Mouse (Mus musculus) intestine, embryonic 14.5 days (tissue): Measurements from ENCODE around the gene D5Ertd579e. TPM values are rescaled to one million over a fixed set of nuclear protein-coding genes. Genes with fewer than 3 reads are reported as not detected.

Experiments
- ATAC-seq: fragments of 200-750 bp; cut with Nextera tagmentation; replicated peaks from 2 replicates; pipeline ENCODE4 v1.8.0; 2017; ENCODE audit warnings: low read depth, moderate number of reproducible peaks, moderate TSS enrichment, moderate library complexity; ENCODE audit not compliant: low FRiP score, low TSS enrichment
- DNase-seq: peaks from one replicate; pipeline ENCODE4 v3.0.0-alpha.2; 2018; ENCODE audit warnings: low spot score
- H3K27ac ChIP-seq: fragments of 300-500 bp; sonication (generic); 2 replicates; pipeline ENCODE4 v1.5.1; 2014; ENCODE audit warnings: low read depth, mild to moderate bottlenecking, control low read depth
- H3K27me3 ChIP-seq: fragments of 300-500 bp; sonication (generic); replicated peaks from 2 replicates; pipeline ENCODE4 v1.6.1; 2014; ENCODE audit warnings: low read length, control low read depth; ENCODE audit not compliant: control insufficient read depth, insufficient read depth
- H3K36me3 ChIP-seq: fragments of 300-500 bp; sonication (generic); 2 replicates; pipeline ENCODE4 v1.6.1; 2014; ENCODE audit warnings: low read length, control low read depth; ENCODE audit not compliant: control insufficient read depth, insufficient read depth
- H3K4me1 ChIP-seq: fragments of 300-500 bp; sonication (generic); replicated peaks from 2 replicates; pipeline ENCODE4 v1.6.1; 2014; ENCODE audit warnings: low read length, control low read depth, mixed read lengths; ENCODE audit not compliant: control insufficient read depth, insufficient read depth
- H3K4me2 ChIP-seq: fragments of 300-500 bp; sonication (generic); 2 replicates; pipeline ENCODE4 v1.6.1; 2014; ENCODE audit warnings: low read length
- H3K4me3 ChIP-seq: fragments of 300-500 bp; sonication (generic); 2 replicates; pipeline ENCODE4 v1.5.1; 2014; ENCODE audit warnings: low read depth, low read length, control low read depth, mixed read lengths
- H3K9ac ChIP-seq: fragments of 300-500 bp; sonication (generic); 2 replicates; pipeline ENCODE4 v1.6.1; 2014; ENCODE audit warnings: mild to moderate bottlenecking, low read length
- H3K9me3 ChIP-seq: fragments of 300-500 bp; sonication (generic); 2 replicates; pipeline ENCODE4 v1.6.1; 2016; ENCODE audit warnings: low read length, control low read depth; ENCODE audit not compliant: control insufficient read depth
- WGBS: fragments of 180-500 bp; shearing (Covaris S2); extraction: QIAGEN DNeasy Blood & Tissue Kit; methylation state at CpG from one replicate; pipeline ENCODE4 v1.1.7; 2014; 5-methylcytosine and 5-hydroxymethylcytosine counted together
- polyA plus RNA-seq: library from polyadenylated mRNA; unstranded; fragments of >200 nt; fragmentation: Nextera tagmentation; extraction: Ambion mirVana; gene quantifications from 2 replicates; pipeline ENCODE4 v1.2.1, GENCODE M21; 2014

Gene D5Ertd579e
- polyA plus RNA-seq, 1 experiment from 2014 or later = 25.8 TPM

DNA sequence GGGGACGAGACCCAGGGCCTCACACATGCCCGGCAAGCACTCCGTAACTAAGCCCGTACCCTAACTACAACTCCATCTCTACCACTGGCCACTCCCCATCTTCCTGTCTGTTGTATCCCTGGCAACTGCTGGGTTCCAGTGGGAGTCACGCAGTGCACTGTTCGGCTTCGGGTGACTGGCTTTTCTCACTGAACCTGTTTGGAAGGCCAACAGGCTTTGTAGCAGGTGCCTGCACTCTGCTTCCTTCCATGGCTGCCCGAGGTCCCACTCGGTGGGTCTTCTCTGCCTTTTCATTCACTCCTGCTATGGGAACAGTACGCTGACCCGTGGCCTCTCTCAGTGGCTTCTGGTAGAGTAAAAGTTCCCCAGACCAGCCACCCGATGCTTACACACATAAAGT is 30.0 kb upstream of the D5Ertd579e start:
- H3K27ac ChIP-seq = peak overlapping the region; percentile 24; the same call in 1 of the 2 replicates
- WGBS = 37% methylated on average over 12 of the region's 12 CpGs
- H3K27me3 ChIP-seq = no peaks in the 10 kb centered on the region
- no peaks in the 10 kb centered on the region for H3K36me3 ChIP-seq
- no peak for ATAC-seq
- no peak overlapping the region for H3K4me3 ChIP-seq
- H3K9me3 ChIP-seq = no peaks in the 10 kb centered on the region
- no peak overlapping the region for H3K9ac ChIP-seq
- H3K4me1 ChIP-seq = 0 out of 2 replicates have a peak, but pooled peaks cover 3% of the 10 kb centered on the region
- no peak for DNase-seq
- no peak overlapping the region for H3K4me2 ChIP-seq

DNA sequence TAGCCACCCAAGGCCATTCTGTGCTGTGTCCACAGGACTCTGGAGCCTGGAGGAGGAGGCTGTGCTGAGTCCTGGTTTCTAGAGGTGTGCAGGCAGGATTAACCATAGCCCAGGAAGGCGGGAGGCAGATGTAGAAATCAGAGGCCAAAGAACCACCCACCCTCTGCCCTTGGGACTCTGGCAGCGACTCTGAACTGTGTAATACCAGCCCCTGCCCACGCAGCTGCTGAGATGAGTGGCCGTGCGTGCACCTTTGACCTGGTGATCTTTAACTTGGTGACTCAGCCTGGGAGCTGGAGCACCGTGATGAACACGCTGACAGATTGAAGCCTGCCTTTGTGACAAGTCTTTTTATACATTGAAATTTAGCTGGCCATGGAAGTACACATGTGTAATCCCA is 28.4 kb upstream of the D5Ertd579e start:
- Histone ChIP-seq H3K4me3 (no peak overlapping the region), H3K27me3 (no peaks in the 10 kb centered on the region), H3K4me1 (0 out of 2 replicates have a peak, but pooled peaks cover 3% of the 10 kb centered on the region), H3K9ac (no peak overlapping the region), H3K4me2 (no peak overlapping the region), H3K9me3 (no peaks in the 10 kb centered on the region), H3K36me3 (no peaks in the 10 kb centered on the region), H3K27ac (no peak overlapping the region)
- no peak for DNase-seq
- no peak for ATAC-seq
- WGBS = 62% methylated on average over 7 of the region's 7 CpGs

DNA sequence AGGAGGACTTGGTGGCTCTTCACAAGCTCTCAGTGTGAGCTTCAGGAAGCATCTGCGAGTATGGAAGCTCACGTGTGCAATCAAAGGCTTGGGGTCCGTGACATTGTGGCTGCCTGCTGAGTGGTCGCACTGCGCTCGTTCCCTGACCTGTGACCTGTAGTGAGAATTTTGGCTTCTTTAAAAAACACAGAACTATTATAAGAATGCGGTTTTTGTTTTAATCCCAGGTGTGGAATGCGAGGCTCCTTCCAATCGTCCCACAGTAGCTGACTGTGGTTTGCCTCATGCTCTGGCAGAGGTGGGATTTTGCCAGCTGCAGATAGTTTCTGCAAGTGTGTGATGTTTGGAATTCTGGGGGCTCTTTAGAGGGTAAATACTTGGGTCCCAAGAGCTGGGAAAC is 27.5 kb upstream of the D5Ertd579e start:
- no peak for ATAC-seq
- Histone ChIP-seq H3K4me3 (no peak overlapping the region), H3K4me2 (no peak overlapping the region), H3K9ac (no peak overlapping the region), H3K27ac (no peak overlapping the region), H3K27me3 (no peaks in the 10 kb centered on the region), H3K4me1 (0 out of 2 replicates have a peak, but pooled peaks cover 3% of the 10 kb centered on the region), H3K36me3 (no peaks in the 10 kb centered on the region), H3K9me3 (no peaks in the 10 kb centered on the region)
- WGBS = 84% methylated on average over 9 of the region's 9 CpGs
- DNase-seq = no peak

DNA sequence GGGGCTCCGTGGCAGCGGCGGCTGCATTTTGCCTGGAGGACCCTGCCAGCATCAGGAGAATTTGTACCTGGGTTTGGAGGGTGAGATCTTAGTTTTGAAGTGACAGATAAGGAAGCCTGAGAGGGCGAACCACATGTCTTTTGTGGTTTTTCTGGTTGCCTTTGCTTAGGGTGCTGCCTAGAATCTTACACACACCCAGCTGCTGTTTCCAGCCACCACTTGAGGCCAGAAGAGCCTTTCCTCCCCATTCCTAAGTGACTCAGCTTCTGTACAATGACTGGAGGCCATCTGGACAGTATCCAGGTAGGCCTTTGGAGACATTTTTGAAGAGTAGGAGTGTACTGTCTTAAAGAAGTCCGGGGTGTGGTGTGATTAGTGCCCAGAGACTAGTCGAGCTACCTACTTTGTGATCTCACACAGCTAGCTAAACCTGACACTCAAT is 26.6 kb upstream of the D5Ertd579e start:
- Histone ChIP-seq H3K4me1 (peaks cover 3% of the 10 kb centered on the region; the same call in 1 of the 2 replicates), H3K4me2 (no peak overlapping the region), H3K27ac (no peak overlapping the region), H3K4me3 (no peak overlapping the region), H3K36me3 (no peaks in the 10 kb centered on the region), H3K27me3 (no peaks in the 10 kb centered on the region), H3K9ac (no peak overlapping the region), H3K9me3 (no peaks in the 10 kb centered on the region)
- ATAC-seq (no peak), DNase-seq (no peak)
- 76% methylated on average over 6 of the region's 6 CpGs for WGBS

DNA sequence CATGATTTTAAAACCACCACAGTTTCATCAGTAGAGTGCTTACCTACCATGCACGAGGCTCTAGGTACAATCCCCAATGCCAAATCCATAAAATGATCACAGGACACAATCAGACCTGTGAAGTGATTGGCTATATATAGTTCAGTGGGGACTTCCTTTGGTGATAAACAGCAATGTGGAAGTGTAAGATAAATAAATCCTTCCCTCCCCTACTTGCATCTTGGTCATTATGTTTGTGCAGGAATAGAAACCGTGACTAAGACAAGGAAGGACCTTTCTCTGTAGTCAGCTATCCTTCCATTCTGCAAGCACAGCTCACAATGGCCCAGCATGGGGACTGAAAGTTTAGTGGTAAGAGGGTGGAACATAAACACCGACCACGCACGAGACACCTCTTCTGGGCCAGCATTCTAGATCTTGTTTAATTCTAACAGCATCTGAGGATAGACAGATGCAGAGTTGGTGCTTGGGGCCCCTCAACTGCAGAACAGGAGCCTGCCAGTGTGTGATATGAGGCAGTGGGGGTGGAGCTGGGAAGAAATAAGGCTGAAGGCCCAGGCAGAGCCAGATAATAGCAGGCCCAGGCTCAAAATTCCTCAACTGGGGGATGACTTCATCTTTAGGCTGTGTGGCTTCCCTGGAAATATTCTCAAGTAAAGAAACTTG is 25.0 kb upstream of the D5Ertd579e start:
- Histone ChIP-seq H3K4me2 (no peak overlapping the region), H3K4me3 (no peak overlapping the region), H3K27me3 (no peaks in the 10 kb centered on the region), H3K9ac (no peak overlapping the region), H3K9me3 (no peaks in the 10 kb centered on the region), H3K36me3 (no peaks in the 10 kb centered on the region), H3K4me1 (peaks cover 1% of the 10 kb centered on the region; the same call in 1 of the 2 replicates), H3K27ac (no peak overlapping the region)
- 54% methylated on average over 5 of the region's 5 CpGs for WGBS
- ATAC-seq = no peak
- no peak for DNase-seq

DNA sequence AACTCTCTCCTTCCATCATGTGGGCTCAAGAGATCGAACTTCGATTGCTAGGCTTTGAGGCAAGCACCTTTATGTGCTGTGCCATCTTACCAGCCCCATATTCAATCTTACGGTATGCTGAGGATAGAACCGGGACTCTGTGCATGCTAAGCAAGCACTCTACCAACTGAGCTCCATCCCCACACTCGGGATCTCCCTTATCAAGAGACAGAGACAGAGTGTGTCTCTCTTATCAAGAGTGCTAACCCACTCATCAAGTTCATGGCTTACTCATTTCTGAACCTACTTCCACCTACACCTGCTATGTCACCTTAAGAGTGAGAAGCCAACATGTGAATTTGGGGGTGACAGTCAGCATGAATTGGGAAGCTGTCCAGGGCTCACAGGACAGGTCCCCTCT is 24.4 kb upstream of the D5Ertd579e start:
- WGBS = 84% methylated on average over 5 of the region's 5 CpGs
- Histone ChIP-seq H3K4me1 (no peaks in the 10 kb centered on the region; the same call in 1 of the 2 replicates), H3K36me3 (no peaks in the 10 kb centered on the region), H3K4me3 (no peak overlapping the region), H3K9ac (no peak overlapping the region), H3K9me3 (no peaks in the 10 kb centered on the region), H3K4me2 (no peak overlapping the region), H3K27me3 (no peaks in the 10 kb centered on the region), H3K27ac (no peak overlapping the region)
- no peak for DNase-seq
- ATAC-seq = no peak

DNA sequence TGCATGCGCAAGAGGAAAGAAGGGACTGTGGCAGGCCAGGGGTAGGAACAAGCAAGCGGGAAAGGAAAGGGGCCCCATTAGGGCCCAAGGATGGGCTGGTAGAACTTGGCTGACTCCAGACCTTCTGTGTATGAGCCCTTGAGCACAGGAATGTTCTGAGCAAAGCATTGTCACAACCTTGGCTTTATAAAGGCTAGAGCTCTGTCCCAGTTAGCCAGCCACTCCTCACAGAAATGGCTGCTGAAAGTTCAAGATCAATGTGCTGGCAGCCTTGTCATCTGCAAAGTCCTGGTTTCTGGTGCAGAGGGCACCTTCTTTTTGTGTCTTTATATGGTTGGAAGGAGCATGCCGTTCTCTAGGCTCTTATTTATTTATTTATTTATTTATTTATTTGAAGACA is 23.8 kb upstream of the D5Ertd579e start:
- Histone ChIP-seq H3K9me3 (no peaks in the 10 kb centered on the region), H3K9ac (no peak overlapping the region)
- 81% methylated on average over 3 of the region's 3 CpGs for WGBS

DNA sequence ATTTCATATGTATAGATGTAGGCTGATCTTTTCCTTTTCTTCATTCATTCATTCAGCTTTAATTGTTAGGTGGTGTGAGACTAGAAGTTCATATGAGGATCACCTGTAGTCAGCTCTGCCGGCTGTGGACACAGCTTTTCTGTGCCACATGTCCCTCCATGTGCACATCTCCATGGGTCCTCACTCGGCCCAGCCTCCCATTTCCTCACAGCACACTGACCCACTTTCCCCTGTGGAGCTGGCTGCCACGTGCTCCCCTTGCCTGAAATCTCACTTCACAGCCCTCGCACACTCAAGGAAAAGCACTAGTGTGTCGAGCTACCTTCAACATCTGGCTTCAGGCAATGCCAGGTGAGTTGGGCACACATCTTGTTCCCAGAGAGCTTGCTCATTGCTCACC is 23.3 kb upstream of the D5Ertd579e start:
- H3K27ac ChIP-seq = no peak overlapping the region
- H3K4me3 ChIP-seq = no peak overlapping the region
- 84% methylated on average over 5 of the region's 5 CpGs for WGBS
- ATAC-seq (no peak), DNase-seq (no peak)
- no peak overlapping the region for H3K4me2 ChIP-seq
- no peaks in the 10 kb centered on the region for H3K9me3 ChIP-seq
- no peak overlapping the region for H3K9ac ChIP-seq
- no peaks in the 10 kb centered on the region for H3K27me3 ChIP-seq
- H3K36me3 ChIP-seq = no peaks in the 10 kb centered on the region
- H3K4me1 ChIP-seq = no peaks in the 10 kb centered on the region; the same call in 1 of the 2 replicates

More for the DNA sequence above, 23.8 kb upstream of the D5Ertd579e start:
- H3K36me3 ChIP-seq = no peaks in the 10 kb centered on the region
- no peak overlapping the region for H3K4me2 ChIP-seq
- H3K4me1 ChIP-seq = no peaks in the 10 kb centered on the region; the same call in 1 of the 2 replicates
- no peak overlapping the region for H3K27ac ChIP-seq
- no peak overlapping the region for H3K4me3 ChIP-seq
- no peaks in the 10 kb centered on the region for H3K27me3 ChIP-seq
- DNase-seq (no peak), ATAC-seq (no peak)

DNA sequence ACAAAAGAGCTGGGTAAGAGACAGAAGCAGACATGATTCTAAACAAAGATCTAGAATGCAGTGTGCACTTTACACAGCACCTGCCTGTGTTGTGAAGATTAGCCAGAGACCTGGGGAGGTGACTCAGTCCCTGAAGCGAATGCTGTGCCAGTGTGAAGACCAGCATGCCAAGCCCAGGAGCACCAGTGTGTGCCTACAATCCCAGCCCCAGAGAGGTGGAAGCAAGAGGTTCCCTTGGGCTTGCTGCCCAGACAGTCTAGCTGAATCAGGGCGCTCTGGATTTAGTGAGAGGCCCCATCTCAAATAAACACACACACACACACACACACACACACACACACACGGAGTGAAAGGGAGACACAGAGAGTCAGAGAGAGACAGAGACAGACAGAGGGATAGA is 22.1 kb upstream of the D5Ertd579e start:
- H3K27ac ChIP-seq = no peak overlapping the region
- H3K4me2 ChIP-seq = no peak overlapping the region
- H3K27me3 ChIP-seq = no peaks in the 10 kb centered on the region
- ATAC-seq = no peak
- H3K36me3 ChIP-seq = no peaks in the 10 kb centered on the region
- no peak overlapping the region for H3K9ac ChIP-seq
- DNase-seq = no peak
- no peak overlapping the region for H3K4me3 ChIP-seq
- 70% methylated on average over 3 of the region's 3 CpGs for WGBS
- no peaks in the 10 kb centered on the region for H3K9me3 ChIP-seq
- H3K4me1 ChIP-seq = peaks cover 3% of the 10 kb centered on the region
